Mouse (Mus musculus) heart, embryonic 11.5 days (tissue): ENCODE data around the gene 2010111I01Rik. TPM values are rescaled to one million over a fixed set of nuclear protein-coding genes. Genes with fewer than 3 reads are reported as not detected.

ENCODE experiments used
- ATAC-seq: fragments of 200-750 bp; cut with Nextera tagmentation; replicated peaks from 2 replicates; pipeline ENCODE4 v1.8.0; 2017; ENCODE audit warnings: moderate library complexity; ENCODE audit not compliant: insufficient number of reproducible peaks, low FRiP score, low TSS enrichment
- H3K27ac ChIP-seq: fragments of 300-500 bp; sonication (generic); 2 replicates; pipeline ENCODE4 v1.5.1; 2014; ENCODE audit warnings: mild to moderate bottlenecking, low read depth, low read length
- H3K27me3 ChIP-seq: fragments of 300-500 bp; sonication (generic); 2 replicates; pipeline ENCODE4 v1.6.1; 2014; ENCODE audit warnings: mild to moderate bottlenecking, low read length, mixed read lengths; ENCODE audit not compliant: control insufficient read depth, insufficient read depth
- H3K36me3 ChIP-seq: fragments of 300-500 bp; sonication (generic); 2 replicates; pipeline ENCODE4 v1.6.1; 2014; ENCODE audit warnings: mild to moderate bottlenecking, low read length, moderate library complexity, mixed read lengths; ENCODE audit not compliant: control insufficient read depth, insufficient read depth
- H3K4me1 ChIP-seq: fragments of 300-500 bp; sonication (generic); 2 replicates; pipeline ENCODE4 v1.6.1; 2014; ENCODE audit warnings: low read length; ENCODE audit not compliant: control insufficient read depth, insufficient read depth
- H3K4me2 ChIP-seq: fragments of 300-500 bp; sonication (generic); 2 replicates; pipeline ENCODE4 v1.6.1; 2014; ENCODE audit warnings: mild to moderate bottlenecking, moderate library complexity
- H3K4me3 ChIP-seq: fragments of 300-500 bp; sonication (generic); 2 replicates; pipeline ENCODE4 v1.5.1; 2014; ENCODE audit warnings: low read depth, low read length
- H3K9ac ChIP-seq: fragments of 300-500 bp; sonication (generic); 2 replicates; pipeline ENCODE4 v1.6.1; 2014; ENCODE audit warnings: mild to moderate bottlenecking, low read depth, low read length, moderate library complexity
- H3K9me3 ChIP-seq: fragments of 300-500 bp; sonication (generic); replicated peaks from 2 replicates; pipeline ENCODE4 v1.6.1; 2016; ENCODE audit warnings: low read length; ENCODE audit not compliant: control insufficient read depth
- WGBS: fragments of 180-500 bp; shearing (Covaris S2); extraction: QIAGEN DNeasy Blood & Tissue Kit; methylation state at CpG from one replicate; pipeline ENCODE4 v1.1.7; 2014; ENCODE audit not compliant: insufficient replicate concordance; 5-methylcytosine and 5-hydroxymethylcytosine counted together
- polyA plus RNA-seq: library from polyadenylated mRNA; unstranded; fragments of >200 nt; fragmentation: Nextera tagmentation; extraction: Ambion mirVana; gene quantifications from 2 replicates; pipeline ENCODE4 v1.2.1, GENCODE M21; 2014

Gene 2010111I01Rik
- polyA plus RNA-seq, 1 experiment from 2014 or later = 58.9 TPM

- no peak overlapping the region for H3K27ac ChIP-seq
- no peak overlapping the region for H3K9ac ChIP-seq
- no peaks in the 10 kb centered on the region for H3K27me3 ChIP-seq
- 75% methylated on average over 6 of the region's 6 CpGs for WGBS
- ATAC-seq = no peak
- H3K9me3 ChIP-seq = no peaks in the 10 kb centered on the region
- H3K36me3 ChIP-seq = no peaks in the 10 kb centered on the region
- H3K4me2 ChIP-seq = no peak overlapping the region
- H3K4me3 ChIP-seq = no peak overlapping the region
- H3K4me1 ChIP-seq = peaks cover 6% of the 10 kb centered on the region; the same call in 1 of the 2 replicates
Measured at GRCm38 (mm10) chr13:63093636-63094035, 128.9 kb downstream of the 2010111I01Rik start.

- Histone ChIP-seq H3K27me3 (no peaks in the 10 kb centered on the region), H3K9ac (no peak overlapping the region), H3K9me3 (no peaks in the 10 kb centered on the region), H3K4me3 (no peak overlapping the region), H3K4me2 (no peak overlapping the region), H3K4me1 (peaks cover 6% of the 10 kb centered on the region; the same call in 1 of the 2 replicates), H3K27ac (no peak overlapping the region), H3K36me3 (no peaks in the 10 kb centered on the region)
- 24% methylated on average over 8 of the region's 8 CpGs for WGBS
- no peak for ATAC-seq
Measured at GRCm38 (mm10) chr13:63094317-63095131, 129.8 kb downstream of the 2010111I01Rik start.

- WGBS = 44% methylated on average over 3 of the region's 3 CpGs
- no peak for ATAC-seq
- H3K4me3 ChIP-seq = no peak overlapping the region
Measured at GRCm38 (mm10) chr13:63096764-63097163, 132.1 kb downstream of the 2010111I01Rik start.

GRCm38 (mm10) chr13:63097440-63097930 is 132.8 kb downstream of the 2010111I01Rik start:
- Histone ChIP-seq H3K36me3 (no peaks in the 10 kb centered on the region), H3K4me3 (no peak overlapping the region), H3K4me2 (no peak overlapping the region), H3K9me3 (no peaks in the 10 kb centered on the region), H3K9ac (no peak overlapping the region), H3K4me1 (peaks cover 6% of the 10 kb centered on the region; the same call in 1 of the 2 replicates), H3K27me3 (no peaks in the 10 kb centered on the region), H3K27ac (no peak overlapping the region)
- no peak for ATAC-seq
- 85% methylated on average over 8 of the region's 8 CpGs for WGBS

More at GRCm38 (mm10) chr13:63096764-63097163, 132.1 kb downstream of the 2010111I01Rik start:
- no peaks in the 10 kb centered on the region for H3K9me3 ChIP-seq
- no peaks in the 10 kb centered on the region for H3K36me3 ChIP-seq
- H3K4me2 ChIP-seq = no peak overlapping the region
- no peak overlapping the region for H3K27ac ChIP-seq
- H3K9ac ChIP-seq = no peak overlapping the region
- no peaks in the 10 kb centered on the region for H3K27me3 ChIP-seq
- peaks cover 6% of the 10 kb centered on the region; the same call in 1 of the 2 replicates for H3K4me1 ChIP-seq

- Histone ChIP-seq H3K9ac (no peak overlapping the region), H3K27me3 (no peaks in the 10 kb centered on the region), H3K27ac (no peak overlapping the region), H3K36me3 (no peaks in the 10 kb centered on the region), H3K4me1 (no peaks in the 10 kb centered on the region), H3K4me3 (no peak overlapping the region), H3K4me2 (no peak overlapping the region), H3K9me3 (no peaks in the 10 kb centered on the region)
- no peak for ATAC-seq
- WGBS = 74% methylated on average over 12 of the region's 12 CpGs
Measured at GRCm38 (mm10) chr13:63101761-63102160, 137.1 kb downstream of the 2010111I01Rik start.

GRCm38 (mm10) chr13:63102848-63103585 is 138.3 kb downstream of the 2010111I01Rik start:
- WGBS = 44% methylated on average over 8 of the region's 8 CpGs
- no peak overlapping the region for H3K4me2 ChIP-seq
- H3K4me3 ChIP-seq = no peak overlapping the region
- H3K27ac ChIP-seq = no peak overlapping the region
- no peaks in the 10 kb centered on the region for H3K27me3 ChIP-seq
- no peaks in the 10 kb centered on the region for H3K36me3 ChIP-seq
- no peaks in the 10 kb centered on the region for H3K9me3 ChIP-seq
- H3K9ac ChIP-seq = no peak overlapping the region
- H3K4me1 ChIP-seq = no peaks in the 10 kb centered on the region
- no peak for ATAC-seq

GRCm38 (mm10) chr13:63106574-63106973 is 141.9 kb downstream of the 2010111I01Rik start:
- no peaks in the 10 kb centered on the region for H3K4me1 ChIP-seq
- H3K27me3 ChIP-seq = no peaks in the 10 kb centered on the region
- WGBS = 59% methylated on average over 2 of the region's 2 CpGs
- H3K9ac ChIP-seq = no peak overlapping the region
- H3K4me3 ChIP-seq = no peak overlapping the region
- H3K27ac ChIP-seq = no peak overlapping the region
- no peak for ATAC-seq
- no peak overlapping the region for H3K4me2 ChIP-seq
- no peaks in the 10 kb centered on the region for H3K36me3 ChIP-seq
- no peaks in the 10 kb centered on the region for H3K9me3 ChIP-seq

GRCm38 (mm10) chr13:63108601-63109000 is 143.9 kb downstream of the 2010111I01Rik start:
- no peak; the same call in 1 of the 2 replicates for ATAC-seq
- WGBS = 56% methylated on average over 2 of the region's 2 CpGs
- Histone ChIP-seq H3K4me2 (no peak overlapping the region), H3K9ac (no peak overlapping the region), H3K4me1 (0 out of 2 replicates have a peak, but pooled peaks cover 4% of the 10 kb centered on the region), H3K27ac (no peak overlapping the region), H3K9me3 (no peaks in the 10 kb centered on the region), H3K36me3 (no peaks in the 10 kb centered on the region), H3K4me3 (no peak overlapping the region), H3K27me3 (no peaks in the 10 kb centered on the region)
